Mouse (Mus musculus) left cerebral cortex, postnatal 4 days (tissue): ENCODE results near the gene Atp13a2. TPM values are rescaled to one million over a fixed set of nuclear protein-coding genes. Genes with fewer than 3 reads are reported as not detected.
A peak's percentile ranks its signal among the peaks of the same experiment; 100 is the strongest.

Source experiments
- DNase-seq: peaks from one replicate; pipeline ENCODE4 v3.0.0-alpha.2; 2022
- intact Hi-C: fragments of 180-260 bp; cut with DNase I; formaldehyde crosslinking; loops from one replicate; pipeline ENCODE4 v1.15.1; 2025
- total RNA-seq, 2 experiments: library from RNA; stranded (reverse); gene quantifications; 2 replicates each; pipeline ENCODE4 v1.2.3; 2021

Gene Atp13a2
- total RNA-seq, 2 experiments from 2014 or later: 237 to 241 TPM

DNA sequence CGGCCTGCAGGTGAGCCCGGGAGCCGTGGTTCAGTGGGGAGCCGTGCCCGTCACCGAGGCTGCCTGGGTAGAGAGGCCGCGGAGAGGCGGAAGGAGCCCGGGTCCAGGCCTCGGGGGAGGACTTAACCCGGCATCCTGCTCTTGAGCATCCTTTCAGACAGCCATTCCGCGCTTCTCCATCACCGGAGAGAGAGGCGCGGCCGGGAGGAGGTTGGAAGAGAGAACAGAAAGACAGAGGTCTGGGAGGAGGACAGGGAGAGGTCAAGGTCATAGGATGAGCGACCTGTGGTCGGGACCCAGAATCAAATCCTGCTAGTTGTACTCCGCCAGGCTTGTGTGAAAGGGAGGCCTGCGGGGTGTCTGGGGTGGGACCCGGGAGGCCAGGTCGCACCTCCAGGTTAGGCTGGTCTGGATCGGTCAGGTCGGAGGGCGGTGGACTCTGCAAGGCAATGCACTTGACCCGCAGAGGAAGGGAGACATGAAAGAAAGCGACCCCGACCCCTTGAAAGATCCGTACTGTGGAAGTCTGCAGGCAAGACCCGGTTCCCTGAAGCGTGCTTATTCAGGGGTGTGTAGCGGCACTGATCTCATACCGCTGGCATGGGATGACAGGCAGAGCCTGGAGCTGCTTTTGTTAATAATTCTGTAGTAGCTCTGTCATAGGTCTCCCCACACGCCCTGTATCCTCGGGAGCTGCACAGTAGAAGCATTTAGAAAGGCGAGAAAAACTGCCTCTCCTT is 25.0 kb upstream of the Atp13a2 start:
- DNase-seq: no peak
- intact Hi-C loops: loop anchor here (5.0 kb wide), 1 partner anchor 71 kb away; no protein-coding TSS in a partner anchor

DNA sequence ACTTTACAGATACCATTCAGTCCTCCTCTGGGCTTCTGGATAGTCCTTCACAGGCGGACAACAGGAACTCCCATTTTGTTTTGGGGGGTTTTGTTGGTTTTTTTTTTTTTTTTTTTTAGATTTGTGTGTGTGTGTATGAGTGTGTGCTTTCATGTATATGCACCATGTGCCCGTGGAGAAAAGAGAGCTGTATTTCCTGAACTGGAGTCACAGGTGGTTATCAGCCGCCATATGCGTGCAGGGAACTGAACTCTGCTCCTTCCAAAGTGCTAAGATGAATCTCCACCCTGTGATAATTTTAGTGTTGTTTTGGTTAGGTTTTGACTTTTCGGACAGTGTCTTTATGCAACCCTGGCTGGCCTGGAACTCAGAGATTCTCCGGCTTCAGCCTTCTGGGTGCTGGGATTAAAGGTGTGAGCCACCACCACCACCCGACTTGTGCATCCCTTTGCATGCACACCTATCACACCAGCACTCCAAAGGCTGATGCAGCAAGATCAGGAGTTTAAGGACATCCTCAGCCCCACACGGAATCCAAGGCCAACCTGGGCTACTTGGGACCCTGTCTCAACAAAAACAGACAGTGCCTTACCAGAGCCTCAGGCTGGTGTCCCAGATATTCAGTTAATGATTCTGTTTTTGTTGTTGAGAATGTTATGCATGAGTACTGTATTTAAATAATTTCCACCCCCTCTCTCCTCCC is 24.3 kb upstream of the Atp13a2 start:
- intact Hi-C loops: loop anchor here (5.0 kb wide), 1 partner anchor 70 kb away; no protein-coding TSS in a partner anchor
- DNase-seq: no peak

DNA sequence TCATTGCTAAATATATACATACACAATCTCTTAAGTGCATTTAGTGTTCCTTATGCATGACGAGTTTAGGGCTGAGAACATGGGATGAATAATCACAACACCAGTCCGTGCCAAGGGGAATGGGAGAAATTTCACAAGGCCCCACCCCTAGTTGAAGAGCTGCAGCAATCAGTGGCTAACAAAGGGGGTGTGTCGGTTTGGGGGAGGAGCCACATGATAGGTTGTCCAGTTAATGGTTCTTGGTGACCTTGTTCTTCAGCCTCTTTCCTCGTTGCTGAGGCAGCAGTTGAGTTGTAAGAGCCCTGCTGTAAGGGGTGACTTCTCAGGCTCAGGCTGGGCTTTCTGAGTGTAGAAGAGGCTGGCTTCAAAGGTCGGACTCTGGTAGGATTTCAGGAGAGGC is 23.7 kb upstream of the Atp13a2 start:
- intact Hi-C loops: loop anchor here (5.0 kb wide), 1 partner anchor 69 kb away; no protein-coding TSS in a partner anchor
- no peak for DNase-seq

DNA sequence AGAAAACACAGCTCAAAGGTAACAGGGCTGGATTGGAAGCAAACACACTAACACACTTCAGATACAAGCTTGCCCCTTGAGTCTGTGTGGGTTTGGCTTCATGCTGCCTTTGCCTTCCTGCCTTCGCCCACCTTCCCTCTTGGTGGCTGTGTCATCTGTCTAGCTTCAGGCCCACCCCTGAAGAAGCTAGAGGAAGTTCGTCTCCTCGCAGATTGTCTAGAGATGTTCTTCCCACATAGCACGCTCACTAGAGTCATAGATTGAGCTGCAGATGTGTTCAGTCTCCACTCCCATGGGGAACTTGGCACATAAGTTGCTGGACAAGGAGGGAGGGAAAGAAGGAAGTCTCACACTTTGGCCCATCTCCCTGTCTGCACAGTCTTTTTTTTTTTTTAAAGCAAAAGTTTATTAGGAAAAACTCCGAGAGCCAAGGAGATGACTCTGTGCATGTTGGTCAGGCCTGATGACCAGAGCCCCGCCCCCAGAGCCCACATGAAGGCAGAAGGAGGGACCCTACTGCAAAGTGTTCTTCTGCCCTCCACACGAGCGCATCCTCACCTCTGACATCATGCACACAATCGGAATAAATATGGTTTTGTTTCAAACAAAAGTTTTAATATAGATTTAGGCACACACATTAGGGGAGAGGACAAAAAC is 22.6 kb upstream of the Atp13a2 start:
- DNase-seq: no peak
- intact Hi-C loops: loop anchor here (5.0 kb wide), 1 partner anchor 68 kb away; no protein-coding TSS in a partner anchor

DNA sequence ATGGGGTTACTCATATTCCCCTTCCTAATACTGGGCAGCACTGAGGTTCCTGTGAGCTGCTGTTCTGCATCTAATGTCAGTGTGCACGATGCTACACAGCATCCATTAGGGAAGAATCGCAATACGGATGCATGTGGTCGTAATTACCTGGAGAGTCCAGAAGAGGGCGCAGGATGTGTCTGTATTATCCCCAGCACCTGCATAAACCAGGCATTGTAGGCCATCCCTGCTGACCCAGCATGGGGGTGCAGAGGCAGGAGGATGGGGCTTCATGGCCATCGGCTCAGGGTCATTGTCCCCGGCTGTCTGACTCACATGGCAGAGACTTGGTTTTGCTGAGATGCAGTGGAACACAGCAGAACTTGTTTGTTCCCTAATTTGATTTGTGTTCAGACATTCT is 22.1 kb upstream of the Atp13a2 start:
- intact Hi-C loops: loop anchor here (5.0 kb wide), 1 partner anchor 68 kb away; no protein-coding TSS in a partner anchor

DNA sequence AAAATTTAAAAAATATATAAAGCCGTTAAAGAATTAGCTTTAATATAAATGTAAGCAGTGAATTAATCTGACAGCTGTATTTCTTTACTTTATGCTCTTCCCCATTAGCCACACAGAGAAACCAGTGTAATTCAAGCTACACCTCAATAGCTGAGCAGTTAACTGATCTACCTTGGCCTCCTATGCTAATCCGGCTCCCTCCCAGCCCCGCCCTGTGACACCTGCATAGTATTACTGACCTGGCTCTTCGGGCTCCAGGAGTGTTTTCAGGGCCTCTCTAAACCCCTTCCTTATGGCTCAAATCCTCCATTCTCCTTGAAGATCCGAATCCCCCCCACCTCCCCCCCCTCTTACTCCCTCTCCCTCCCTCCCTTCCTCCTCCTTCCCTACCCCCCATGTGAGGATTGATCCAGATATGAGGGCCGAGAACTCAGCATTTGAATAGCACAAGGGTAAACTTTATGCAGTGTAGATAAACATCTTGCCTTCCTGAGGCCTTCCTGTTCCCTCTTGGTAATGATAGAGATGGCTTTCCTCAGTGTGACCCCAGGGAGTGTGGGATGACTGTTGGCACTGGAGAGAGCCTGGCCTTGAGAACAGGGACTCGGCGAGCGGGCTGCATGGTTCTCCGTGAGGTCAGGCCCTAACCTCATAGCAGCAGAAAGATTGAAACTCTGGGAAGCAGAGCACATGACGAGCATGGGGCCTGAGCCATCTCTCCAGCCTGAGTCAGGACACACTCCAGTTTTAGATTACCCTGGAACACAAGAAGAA is 19.1 kb upstream of the Atp13a2 start:
- DNase-seq: no peak
- intact Hi-C loops: no loop called here

More for the DNA sequence above, 22.1 kb upstream of the Atp13a2 start:
- DNase-seq: peak; percentile 77

DNA sequence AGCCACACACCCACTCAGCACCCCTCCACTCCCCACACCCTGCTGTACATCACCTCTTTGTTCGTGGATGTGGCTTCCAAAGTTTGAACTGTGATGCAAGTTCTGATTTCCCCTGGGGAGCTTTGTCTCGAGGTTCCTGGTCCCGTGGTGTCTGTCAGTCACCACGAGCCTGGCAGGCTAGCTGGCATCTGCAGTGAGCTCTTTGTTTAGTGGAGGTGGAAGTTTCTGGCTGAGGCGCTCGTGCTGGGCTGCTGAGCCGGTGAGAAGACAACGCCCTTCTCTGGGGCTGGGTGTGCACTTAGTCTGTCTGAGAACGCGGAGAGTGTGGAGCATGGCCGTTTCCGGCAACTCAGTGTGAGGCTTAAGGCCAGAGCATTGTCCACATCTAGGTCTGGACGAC is 15.0 kb upstream of the Atp13a2 start:
- intact Hi-C loops: no loop called here
- DNase-seq: no peak

DNA sequence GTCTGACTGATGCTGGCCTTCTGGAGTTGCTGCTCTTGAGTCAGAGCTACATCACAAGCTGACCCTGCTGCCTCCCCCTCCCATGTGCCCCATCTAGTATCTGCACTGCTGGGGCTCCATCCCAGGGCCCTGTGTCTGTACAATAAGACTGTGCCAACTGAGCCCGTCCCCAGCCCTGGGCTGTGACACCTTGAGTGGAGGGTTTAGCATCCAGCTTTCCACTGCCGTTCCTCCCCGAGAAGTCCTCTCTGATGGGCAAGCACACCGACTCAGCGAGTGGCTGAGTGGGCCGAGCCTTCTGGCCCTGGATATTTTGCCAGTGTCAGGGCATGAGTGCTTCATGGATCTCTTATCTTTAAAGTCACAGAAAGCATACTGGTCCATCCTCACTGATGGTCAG is 12.3 kb upstream of the Atp13a2 start:
- DNase-seq: no peak
- intact Hi-C loops: no loop called here

DNA sequence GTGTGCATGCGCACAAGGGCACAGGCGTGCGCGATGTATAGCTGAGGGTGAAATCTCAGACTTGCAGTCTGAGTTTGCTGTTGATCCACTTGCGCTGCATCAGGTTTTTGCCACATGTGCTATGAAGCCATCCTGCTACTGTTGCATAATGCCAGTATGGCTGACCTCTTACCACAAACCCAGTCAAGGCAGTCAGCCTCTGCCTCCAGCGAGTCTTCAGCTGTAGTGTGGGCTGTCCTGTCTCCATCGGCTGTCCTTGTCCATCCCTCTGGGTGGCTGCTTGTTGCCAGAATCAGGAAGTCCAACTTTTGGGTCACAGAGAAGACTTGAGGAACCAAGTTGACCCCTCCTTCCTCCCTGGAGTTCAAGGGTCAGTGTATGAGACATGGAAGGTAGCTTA is 11.3 kb upstream of the Atp13a2 start:
- intact Hi-C loops: no loop called here
- DNase-seq: no peak

DNA sequence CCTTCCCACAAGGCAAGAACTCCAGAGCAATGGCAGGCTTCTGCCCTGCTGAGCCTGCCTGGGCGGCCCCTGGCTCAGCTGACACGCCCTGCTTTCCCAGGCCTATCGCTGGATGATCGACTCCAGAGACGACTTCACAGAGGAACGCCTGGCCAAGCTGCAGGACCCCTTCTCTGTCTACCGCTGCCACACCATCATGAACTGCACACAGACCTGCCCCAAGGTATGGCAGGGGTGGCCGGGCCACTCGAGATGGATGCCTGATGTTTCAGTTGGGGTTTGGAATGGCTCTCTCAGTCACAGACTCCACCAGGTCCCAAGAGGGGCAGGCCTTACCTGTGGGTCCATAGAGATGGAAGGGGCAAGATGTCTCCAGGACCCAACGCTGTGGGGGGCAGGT is 9.4 kb upstream of the Atp13a2 start:
- intact Hi-C loops: no loop called here

DNA sequence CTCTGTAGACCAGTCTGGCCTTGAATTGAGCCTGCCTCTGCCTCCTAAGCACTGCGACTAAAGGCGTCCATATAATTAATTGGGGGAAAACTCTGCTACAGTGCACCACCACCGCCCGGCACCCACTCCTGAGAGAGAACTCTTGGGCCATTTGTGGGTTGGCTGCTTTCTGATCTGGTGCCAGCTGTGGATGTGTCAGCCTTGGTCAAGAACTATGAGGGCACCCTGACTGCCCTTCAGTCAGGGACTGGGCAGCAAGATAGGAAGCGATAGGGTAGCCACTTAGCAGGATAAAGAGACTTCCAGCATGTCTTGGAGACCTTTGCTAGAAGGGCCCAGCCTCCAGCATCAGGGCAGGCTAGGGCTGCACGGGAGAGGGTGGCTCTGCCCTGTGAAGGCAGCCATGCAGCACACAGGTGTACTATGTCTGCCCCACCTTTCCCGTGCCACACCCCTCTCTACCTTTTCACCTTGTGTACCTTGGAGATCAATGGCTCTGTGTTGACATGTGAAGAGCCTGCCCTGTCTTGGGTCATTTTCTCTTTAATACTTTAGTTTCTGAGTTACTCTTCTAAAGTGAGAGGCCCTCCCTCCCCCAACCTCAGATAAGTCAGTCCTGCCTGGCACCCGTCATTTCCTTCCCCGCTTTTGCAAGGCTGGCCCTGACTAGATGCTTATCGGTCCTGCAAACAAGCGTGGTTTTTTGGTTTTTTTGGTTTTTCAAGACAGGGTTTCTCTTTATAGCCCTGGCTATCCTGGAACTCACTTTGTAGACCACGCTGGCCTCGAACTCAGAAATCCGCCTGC is 8.6 kb upstream of the Atp13a2 start:
- no peak for DNase-seq
- intact Hi-C loops: no loop called here

More for the DNA sequence above, 9.4 kb upstream of the Atp13a2 start:
- no peak for DNase-seq

DNA sequence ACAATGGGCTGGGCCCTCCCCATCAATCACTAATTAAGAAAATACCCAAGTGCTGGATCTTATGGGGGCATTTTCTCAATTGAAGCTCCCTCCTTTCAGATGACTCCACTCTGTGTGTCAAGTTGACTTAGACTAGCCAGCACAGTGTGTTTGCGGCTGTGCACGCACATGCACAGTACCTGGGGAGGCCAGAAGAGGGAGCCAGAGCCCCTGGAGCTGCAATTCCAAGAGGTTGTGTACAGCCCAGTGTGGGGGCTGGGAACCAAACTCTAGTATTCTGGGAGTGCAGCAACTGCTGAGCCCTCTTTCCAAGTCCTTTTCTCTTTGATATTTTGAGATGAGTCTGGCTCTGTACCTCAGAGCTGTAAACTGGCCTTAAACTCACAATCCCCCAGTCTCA is 5.1 kb upstream of the Atp13a2 start:
- intact Hi-C loops: no loop called here

DNA sequence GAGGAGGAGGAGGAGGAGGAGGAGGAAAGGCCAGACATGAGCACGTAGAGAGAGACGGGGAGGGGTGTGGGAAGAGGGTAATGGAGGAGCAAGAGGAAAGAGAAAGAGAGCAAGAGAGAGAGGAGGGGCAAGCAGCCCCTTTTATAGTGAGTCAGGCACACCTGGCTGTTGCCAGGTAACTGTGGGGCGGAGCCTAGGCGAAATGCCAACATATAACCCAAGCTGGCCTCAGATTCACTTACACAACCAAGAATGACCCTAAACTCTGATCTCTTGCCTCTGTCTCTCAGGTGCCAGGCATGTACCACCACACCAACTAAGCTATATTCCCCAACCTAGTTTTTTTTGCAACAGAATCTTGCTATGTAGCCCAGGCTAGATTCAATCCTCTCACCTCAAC is 3.9 kb upstream of the Atp13a2 start:
- intact Hi-C loops: no loop called here
- no peak for DNase-seq

More for the DNA sequence above, 5.1 kb upstream of the Atp13a2 start:
- DNase-seq: no peak

DNA sequence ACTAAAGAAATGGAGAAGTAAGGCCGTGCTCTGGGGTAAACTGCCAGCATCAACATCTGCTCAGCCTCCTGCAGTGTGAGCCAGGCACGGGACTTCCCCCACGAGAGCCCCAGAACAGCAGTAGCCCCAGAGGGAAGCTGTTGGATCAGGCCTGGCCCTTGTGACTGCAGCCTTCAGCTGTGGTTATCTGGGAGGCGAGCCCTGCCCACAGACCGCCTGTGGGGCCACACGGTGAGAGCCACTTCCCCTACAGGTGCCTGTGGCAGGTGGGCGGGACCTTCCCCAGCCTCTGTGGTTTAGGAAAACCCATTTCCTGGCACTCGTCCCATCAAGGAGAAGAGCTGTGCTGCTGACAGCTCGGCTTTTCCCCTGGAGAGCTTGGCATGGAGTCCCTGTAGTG is 3.2 kb upstream of the Atp13a2 start:
- DNase-seq: no peak
- intact Hi-C loops: no loop called here

DNA sequence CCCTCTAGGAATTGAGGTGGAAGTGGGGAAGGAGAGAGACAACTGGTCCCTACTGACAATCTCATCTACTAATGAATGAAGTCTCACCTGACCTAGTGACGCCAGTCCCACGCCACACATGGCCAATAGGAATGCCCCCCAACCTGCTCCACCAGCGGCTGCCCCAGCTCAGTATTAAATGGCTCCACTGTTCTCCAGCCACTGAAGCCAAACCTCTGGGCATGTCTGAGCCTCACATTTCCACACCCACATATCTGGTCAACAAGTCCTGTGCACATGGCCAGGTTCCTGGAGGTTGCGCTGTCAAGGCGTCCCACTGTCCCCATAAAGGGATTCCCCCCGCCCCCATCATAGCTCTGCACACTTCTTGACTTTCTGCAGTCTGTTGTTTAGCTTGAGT is 2.1 kb upstream of the Atp13a2 start:
- DNase-seq: no peak
- intact Hi-C loops: no loop called here

DNA sequence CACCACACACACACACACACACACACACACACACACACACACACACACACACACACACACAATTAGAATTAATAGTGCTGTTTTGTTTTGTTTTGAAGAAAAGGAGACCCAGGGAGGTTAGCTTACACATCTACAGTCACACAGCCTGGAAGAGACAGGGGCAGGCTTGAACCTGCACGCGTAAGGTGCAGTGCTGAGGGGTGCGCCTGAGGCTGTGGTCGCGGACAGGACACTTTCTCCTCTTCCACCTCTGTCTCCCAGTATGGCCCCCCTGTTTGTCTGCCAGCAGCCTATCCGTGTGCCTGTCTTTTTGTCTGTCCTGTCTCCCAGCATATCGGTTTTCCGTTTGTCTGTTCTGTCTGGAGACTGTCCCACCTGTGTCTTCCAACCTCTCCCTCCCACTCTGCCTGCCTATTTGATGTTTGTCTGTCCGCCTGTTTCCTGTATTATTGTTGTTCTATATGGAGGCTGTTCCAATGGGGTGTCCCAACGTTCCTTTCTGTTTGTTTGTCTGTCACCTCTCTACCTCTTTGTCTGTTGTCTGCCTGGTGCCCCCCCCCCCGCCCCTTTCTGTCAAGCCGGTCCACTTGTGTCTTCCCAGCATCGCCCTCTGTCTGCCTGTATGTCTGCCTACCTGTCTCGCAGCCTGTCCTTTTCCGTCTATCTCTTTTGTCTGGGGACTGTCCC is 506 bp upstream of the Atp13a2 start:
- intact Hi-C loops: no loop called here
- DNase-seq: no peak

DNA sequence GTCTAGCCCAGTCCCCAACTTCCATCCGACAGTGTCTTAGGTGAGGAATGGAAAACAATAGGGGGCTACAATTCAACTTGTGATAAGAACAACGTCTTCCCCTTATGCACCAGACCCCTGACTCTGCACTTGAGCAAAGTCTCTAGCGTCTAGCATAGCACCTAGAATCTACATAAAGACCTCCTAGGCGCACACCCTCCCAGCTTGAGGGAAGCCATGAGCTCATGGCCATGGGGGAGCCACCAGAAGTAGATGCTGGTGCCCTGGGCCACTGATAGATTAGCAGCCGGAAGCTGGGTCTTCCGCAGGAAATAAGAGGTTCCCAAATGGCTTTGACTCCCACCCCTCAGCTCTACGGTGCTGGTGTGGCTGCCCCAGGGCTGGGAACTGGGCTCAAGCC is 803 bp downstream of the Atp13a2 start:
- DNase-seq: no peak
- intact Hi-C loops: no loop called here

DNA sequence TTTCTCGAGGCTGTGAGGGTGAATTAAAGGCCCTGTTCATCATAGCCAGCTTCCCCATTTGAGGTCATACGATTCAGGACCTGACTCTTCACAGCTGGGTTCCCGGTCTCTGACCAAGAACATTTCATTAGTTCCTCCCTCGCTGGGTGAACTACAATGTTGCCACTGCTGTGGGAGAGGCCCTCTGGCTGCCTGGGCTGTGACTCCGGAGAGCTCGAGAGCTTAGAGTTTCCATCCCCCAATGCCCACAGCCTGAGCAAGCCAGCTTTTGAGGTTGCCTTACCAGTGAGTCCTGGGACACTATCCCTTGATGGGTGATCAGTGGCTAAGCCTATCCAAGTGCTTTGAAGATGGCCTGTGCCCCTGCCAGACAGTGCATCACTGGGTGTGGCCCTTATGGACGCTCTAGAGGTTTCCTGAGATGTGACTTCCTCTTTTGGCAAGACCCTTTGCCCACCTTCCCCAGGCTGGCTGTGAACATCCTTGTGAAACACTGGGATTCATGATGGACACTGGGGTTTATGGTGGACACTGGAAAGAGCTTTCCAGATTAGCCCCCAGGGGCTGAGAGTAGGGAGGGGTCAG is 2.1 kb downstream of the Atp13a2 start:
- intact Hi-C loops: no loop called here
- no peak for DNase-seq

DNA sequence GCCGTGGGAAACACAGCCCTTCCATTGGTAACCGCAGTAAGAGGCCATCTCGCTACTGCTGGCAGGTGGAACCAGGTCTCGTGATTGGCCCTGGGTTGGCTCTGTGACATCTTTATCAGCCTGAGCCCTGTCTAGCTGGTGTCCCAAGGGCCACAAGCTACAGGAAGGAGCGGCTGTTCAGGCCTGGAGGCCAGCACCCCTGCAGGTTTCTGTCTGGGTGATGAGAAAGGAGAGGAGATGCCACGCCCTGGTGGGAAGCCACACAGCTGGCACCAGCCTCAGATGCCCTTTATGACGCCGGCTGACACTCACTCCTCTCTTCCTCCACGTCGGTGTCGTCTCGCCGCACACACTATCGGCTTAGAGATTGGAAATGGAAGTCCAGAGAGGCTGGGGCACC is 2.8 kb downstream of the Atp13a2 start:
- no peak for DNase-seq
- intact Hi-C loops: no loop called here
